Mouse (Mus musculus): ENCODE data around the gene Slfnl1. TPM values are rescaled to one million over a fixed set of nuclear protein-coding genes. Genes with fewer than 3 reads are reported as not detected.

Gene Slfnl1
- polyA plus RNA-seq, 1 experiment = not detected

- peaks cover 3% of the 10 kb centered on the region for H3K4me1 ChIP-seq (ENCODE audit: control insufficient read depth, insufficient read depth, low read length)
- H3K9ac ChIP-seq (ENCODE audit: low read depth, poor library complexity, severe bottlenecking) = no peak overlapping the region
- no peak for TF ChIP-seq CTCF (IDR thresholded peaks at IDR 0.05; ENCODE audit: low read depth, low read length)
- TF ChIP-seq POLR2A (IDR thresholded peaks at IDR 0.05; ENCODE audit: insufficient read depth, low read length) = no peak
- no peak for TF ChIP-seq EP300 (IDR thresholded peaks at IDR 0.05; ENCODE audit: insufficient read depth, low read depth, low read length)
- H3K27ac ChIP-seq (ENCODE audit: insufficient read depth, low read length) = peak overlapping the region; percentile 75
- no peaks in the 10 kb centered on the region for H3K27me3 ChIP-seq (ENCODE audit: control insufficient read depth, insufficient read depth, low read length, poor library complexity, severe bottlenecking)
- H3K36me3 ChIP-seq (ENCODE audit: control insufficient read depth, insufficient read depth, low read length, poor library complexity, severe bottlenecking) = no peaks in the 10 kb centered on the region; the same call in 1 of the 2 replicates
- no peak overlapping the region for H3K4me3 ChIP-seq (ENCODE audit: low read depth, low read length)
- H3K9me3 ChIP-seq (replicated peaks; ENCODE audit: control insufficient read depth, insufficient read depth, low read length, poor library complexity, severe bottlenecking) = no peaks in the 10 kb centered on the region
Measured at GRCm38 (mm10) chr4:120516907-120517306, 15.1 kb upstream of the Slfnl1 start.

- Histone ChIP-seq H3K4me3 (ENCODE audit: low read depth, low read length) (no peak overlapping the region), H3K9me3 (replicated peaks; ENCODE audit: control insufficient read depth, insufficient read depth, low read length, poor library complexity, severe bottlenecking) (no peaks in the 10 kb centered on the region), H3K36me3 (ENCODE audit: control insufficient read depth, insufficient read depth, low read length, poor library complexity, severe bottlenecking) (no peaks in the 10 kb centered on the region; the same call in 1 of the 2 replicates), H3K9ac (ENCODE audit: low read depth, poor library complexity, severe bottlenecking) (no peak overlapping the region), H3K4me1 (ENCODE audit: control insufficient read depth, insufficient read depth, low read length) (peaks cover 3% of the 10 kb centered on the region), H3K27me3 (ENCODE audit: control insufficient read depth, insufficient read depth, low read length, poor library complexity, severe bottlenecking) (no peaks in the 10 kb centered on the region), H3K27ac (ENCODE audit: insufficient read depth, low read length) (peak overlapping the region; percentile 75)
- TF ChIP-seq EP300 (IDR thresholded peaks at IDR 0.05; ENCODE audit: insufficient read depth, low read depth, low read length) (no peak), CTCF (IDR thresholded peaks at IDR 0.05; ENCODE audit: low read depth, low read length) (no peak), POLR2A (IDR thresholded peaks at IDR 0.05; ENCODE audit: insufficient read depth, low read length) (no peak)
Measured at GRCm38 (mm10) chr4:120517335-120517734, 14.7 kb upstream of the Slfnl1 start.

GRCm38 (mm10) chr4:120521761-120522160, 10.3 kb upstream of the Slfnl1 start:
- Histone ChIP-seq H3K9ac (ENCODE audit: low read depth, poor library complexity, severe bottlenecking) (no peak overlapping the region), H3K4me3 (ENCODE audit: low read depth, low read length) (no peak overlapping the region), H3K27me3 (ENCODE audit: control insufficient read depth, insufficient read depth, low read length, poor library complexity, severe bottlenecking) (no peaks in the 10 kb centered on the region), H3K36me3 (ENCODE audit: control insufficient read depth, insufficient read depth, low read length, poor library complexity, severe bottlenecking) (no peaks in the 10 kb centered on the region; the same call in 1 of the 2 replicates), H3K9me3 (replicated peaks; ENCODE audit: control insufficient read depth, insufficient read depth, low read length, poor library complexity, severe bottlenecking) (no peaks in the 10 kb centered on the region), H3K27ac (ENCODE audit: insufficient read depth, low read length) (no peak overlapping the region), H3K4me1 (ENCODE audit: control insufficient read depth, insufficient read depth, low read length) (peaks cover 2% of the 10 kb centered on the region)
- TF ChIP-seq CTCF (IDR thresholded peaks at IDR 0.05; ENCODE audit: low read depth, low read length) = no peak
- TF ChIP-seq POLR2A (IDR thresholded peaks at IDR 0.05; ENCODE audit: insufficient read depth, low read length) = no peak
- no peak for TF ChIP-seq EP300 (IDR thresholded peaks at IDR 0.05; ENCODE audit: insufficient read depth, low read depth, low read length)

- no peaks in the 10 kb centered on the region for H3K27me3 ChIP-seq (ENCODE audit: control insufficient read depth, insufficient read depth, low read length, poor library complexity, severe bottlenecking)
- no peak overlapping the region for H3K4me3 ChIP-seq (ENCODE audit: low read depth, low read length)
- H3K27ac ChIP-seq (ENCODE audit: insufficient read depth, low read length) = no peak overlapping the region
- no peaks in the 10 kb centered on the region; the same call in 1 of the 2 replicates for H3K36me3 ChIP-seq (ENCODE audit: control insufficient read depth, insufficient read depth, low read length, poor library complexity, severe bottlenecking)
- H3K9ac ChIP-seq (ENCODE audit: low read depth, poor library complexity, severe bottlenecking) = no peak overlapping the region
- H3K4me1 ChIP-seq (ENCODE audit: control insufficient read depth, insufficient read depth, low read length) = no peaks in the 10 kb centered on the region
- TF ChIP-seq POLR2A (IDR thresholded peaks at IDR 0.05; ENCODE audit: insufficient read depth, low read length) (no peak), EP300 (IDR thresholded peaks at IDR 0.05; ENCODE audit: insufficient read depth, low read depth, low read length) (no peak), CTCF (IDR thresholded peaks at IDR 0.05; ENCODE audit: low read depth, low read length) (no peak)
- no peaks in the 10 kb centered on the region for H3K9me3 ChIP-seq (replicated peaks; ENCODE audit: control insufficient read depth, insufficient read depth, low read length, poor library complexity, severe bottlenecking)
Measured at GRCm38 (mm10) chr4:120522351-120522750, 9.7 kb upstream of the Slfnl1 start.

GRCm38 (mm10) chr4:120523092-120523491, 8.9 kb upstream of the Slfnl1 start:
- Histone ChIP-seq H3K27ac (ENCODE audit: insufficient read depth, low read length) (no peak overlapping the region), H3K9ac (ENCODE audit: low read depth, poor library complexity, severe bottlenecking) (no peak overlapping the region), H3K36me3 (ENCODE audit: control insufficient read depth, insufficient read depth, low read length, poor library complexity, severe bottlenecking) (no peaks in the 10 kb centered on the region; the same call in 1 of the 2 replicates), H3K4me3 (ENCODE audit: low read depth, low read length) (no peak overlapping the region), H3K27me3 (ENCODE audit: control insufficient read depth, insufficient read depth, low read length, poor library complexity, severe bottlenecking) (no peaks in the 10 kb centered on the region), H3K9me3 (replicated peaks; ENCODE audit: control insufficient read depth, insufficient read depth, low read length, poor library complexity, severe bottlenecking) (no peaks in the 10 kb centered on the region), H3K4me1 (ENCODE audit: control insufficient read depth, insufficient read depth, low read length) (no peaks in the 10 kb centered on the region)
- no peak for TF ChIP-seq CTCF (IDR thresholded peaks at IDR 0.05; ENCODE audit: low read depth, low read length)
- TF ChIP-seq EP300 (IDR thresholded peaks at IDR 0.05; ENCODE audit: insufficient read depth, low read depth, low read length) = no peak
- TF ChIP-seq POLR2A (IDR thresholded peaks at IDR 0.05; ENCODE audit: insufficient read depth, low read length) = no peak

GRCm38 (mm10) chr4:120528171-120528570, 3.9 kb upstream of the Slfnl1 start:
- Histone ChIP-seq H3K27ac (ENCODE audit: insufficient read depth, low read length) (no peak overlapping the region), H3K4me3 (ENCODE audit: low read depth, low read length) (no peak overlapping the region), H3K36me3 (ENCODE audit: control insufficient read depth, insufficient read depth, low read length, poor library complexity, severe bottlenecking) (no peaks in the 10 kb centered on the region), H3K4me1 (ENCODE audit: control insufficient read depth, insufficient read depth, low read length) (no peaks in the 10 kb centered on the region), H3K9ac (ENCODE audit: low read depth, poor library complexity, severe bottlenecking) (no peak overlapping the region), H3K9me3 (replicated peaks; ENCODE audit: control insufficient read depth, insufficient read depth, low read length, poor library complexity, severe bottlenecking) (no peaks in the 10 kb centered on the region), H3K27me3 (ENCODE audit: control insufficient read depth, insufficient read depth, low read length, poor library complexity, severe bottlenecking) (no peaks in the 10 kb centered on the region)
- no peak for TF ChIP-seq CTCF (IDR thresholded peaks at IDR 0.05; ENCODE audit: low read depth, low read length)
- no peak for TF ChIP-seq EP300 (IDR thresholded peaks at IDR 0.05; ENCODE audit: insufficient read depth, low read depth, low read length)
- TF ChIP-seq POLR2A (IDR thresholded peaks at IDR 0.05; ENCODE audit: insufficient read depth, low read length) = no peak

Measured in ES-Bruce4 (cell line).